Mouse (Mus musculus) CH12.LX (cell line): ENCODE results near the gene Mrpl23.

ENCODE experiments used
- BHLHE40 ChIP-seq: IDR thresholded peaks from 2 replicates; pipeline ENCODE4 v1.6.1; 2011; ENCODE audit warnings: mild to moderate bottlenecking, low read depth, low read length, improper control_type of control experiment
- CTCF ChIP-seq, 2 experiments: IDR thresholded peaks in 1 of 2; conservative IDR thresholded peaks in 1 of 2; 2 replicates each; pipeline ENCODE4 v1.5.1; 2011 to 2012; ENCODE audit warnings: low read depth in 2 of 2, low read length in 2 of 2, improper control_type of control experiment in 1 of 2, inconsistent platforms in 1 of 2, mild to moderate bottlenecking in 1 of 2, moderate library complexity in 1 of 2

DNA sequence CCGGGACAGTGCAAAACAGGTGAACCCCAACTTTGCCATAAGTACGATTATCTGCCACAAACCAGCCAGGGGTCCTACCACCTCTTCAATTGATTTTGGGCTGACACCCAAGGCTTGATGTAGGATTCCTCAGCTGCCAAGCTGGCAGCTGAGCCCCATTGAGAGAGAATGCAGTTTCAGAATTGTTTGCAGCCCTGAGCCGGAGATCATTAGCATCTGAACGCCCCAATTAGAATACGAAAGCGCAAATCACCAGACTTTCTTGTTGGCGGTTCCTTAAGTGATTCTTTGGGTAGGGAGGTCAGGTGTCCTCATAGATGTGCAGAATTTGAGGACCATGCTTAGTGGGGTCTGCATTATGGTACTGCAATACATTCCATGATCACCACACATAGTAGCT, 48.7 kb downstream of the Mrpl23 start:
- TF ChIP-seq CTCF (conservative IDR thresholded peaks at IDR 0.05 in 1 of 2, IDR thresholded peaks at IDR 0.05 in 1 of 2; ENCODE audit: low read depth in 2 of 2, low read length in 2 of 2) (no peak), BHLHE40 (no peak)
